Mouse (Mus musculus) cortical plate, adult 2 months (tissue): ENCODE data around the gene Olfr282.

Experiments used
- CTCF ChIP-seq: fragments of 200-500 bp; IDR thresholded peaks from 2 replicates; pipeline ENCODE4 v1.5.1; 2011; ENCODE audit warnings: mild to moderate bottlenecking, control low read depth, low read length; ENCODE audit not compliant: insufficient read depth; ENCODE audit errors: extremely low read depth
- POLR2A ChIP-seq: fragments of 200-500 bp; IDR thresholded peaks from 2 replicates; pipeline ENCODE4 v1.6.1; 2011; ENCODE audit warnings: mild to moderate bottlenecking, low read length, control low read depth; ENCODE audit not compliant: insufficient read depth; ENCODE audit errors: extremely low read depth

GRCm38 (mm10) chr15:98444561-98444960 is 13.5 kb downstream of the Olfr282 start:
- TF ChIP-seq CTCF (no peak), POLR2A (no peak)
